Mouse (Mus musculus) megakaryocyte-erythroid progenitor cell, adult 5 weeks (primary cell): Measurements from ENCODE around the gene Rerg. TPM values are rescaled to one million over a fixed set of nuclear protein-coding genes. Genes with fewer than 3 reads are reported as not detected.

Experiments used
- polyA plus RNA-seq: library from polyadenylated mRNA; stranded (reverse); fragments of >175 nt; gene quantifications from 2 replicates; pipeline ENCODE4 v1.2.3, GENCODE M21; 2012

Gene Rerg
- polyA plus RNA-seq, result 0.30 TPM in 1 of 2 replicates, not detected in the other

GRCm38 (mm10) chr6:137170226-137170625 is at the start of gene Rerg:
Gene Rerg (minus strand): TSS chr6:137170497.

Other genes starting within 250 kb of the Rerg start
- gene Erp27, start 248.3 kb downstream of the Rerg start, polyA plus RNA-seq, result not detected in 2 replicates
- 0.02 and 0.12 TPM in 2 replicates for gene Pde6h, start 246.7 kb downstream of the Rerg start, polyA plus RNA-seq
- gene Arhgdib, start 228.6 kb downstream of the Rerg start, polyA plus RNA-seq, result 228 and 280 TPM in 2 replicates
- 0.16 and 0.48 TPM in 2 replicates for gene Ptpro, start 81.8 kb upstream of the Rerg start, polyA plus RNA-seq